ENCODE assay signal across 9 mouse cellular contexts in the genomic region with DNA sequence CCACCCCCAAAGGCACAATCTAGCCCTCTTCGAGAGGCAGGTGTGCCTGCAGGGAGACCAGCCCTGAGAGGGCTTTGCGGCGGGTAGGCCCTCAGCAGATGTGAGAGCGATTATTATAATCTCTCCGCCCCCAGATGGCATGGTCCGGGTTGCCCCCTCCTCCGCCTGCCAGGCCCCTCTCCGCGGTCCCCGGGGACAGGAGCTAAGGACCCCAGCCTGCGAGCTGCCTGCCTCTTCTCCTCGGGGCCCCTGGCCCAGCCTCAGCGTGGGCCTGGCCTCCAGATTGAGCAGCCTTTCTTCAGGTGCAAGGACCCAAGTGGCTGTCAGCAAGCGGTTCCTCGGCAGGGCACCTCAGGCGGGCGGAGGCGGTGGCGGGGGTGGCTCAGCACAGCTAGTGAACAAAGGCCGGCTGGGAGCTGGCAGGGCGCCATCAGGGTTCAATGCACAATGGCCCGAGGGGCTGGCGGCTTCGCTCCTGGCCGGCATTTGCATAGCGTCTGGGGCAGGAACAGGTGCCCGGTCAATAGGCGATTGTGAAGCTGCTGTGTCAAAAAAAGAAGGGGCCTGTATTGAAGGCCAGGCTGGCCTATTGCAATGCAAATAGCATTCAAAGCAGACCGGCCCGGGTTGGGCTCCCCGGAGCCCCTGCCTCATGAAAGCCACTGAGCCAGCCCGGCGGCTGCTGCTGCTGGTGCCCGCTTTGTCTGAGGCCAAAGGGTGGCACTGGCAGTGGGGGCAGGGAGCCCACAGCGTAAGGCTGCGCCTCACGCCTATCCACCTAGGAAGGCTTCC.
DNase-seq lines count a peak whose midpoint lies in the region; ATAC-seq and TF ChIP-seq lines count a peak whose summit lies in the region.
"Had no signal": no experiment of that assay in that cellular context is flagged by ENCODE, and none has a peak within 500 bp of the region (broad histone marks: within the 10 kb centered on the region; RNA-seq: fewer than 3 reads in every experiment).

No protein-coding gene starts in this region.

- peak overlapping the region; percentile 31 for H3K4me3 ChIP-seq in heart, embryonic 11.5 days (ENCODE audit: low read depth, low read length)
- H3K4me3 ChIP-seq in kidney, embryonic 16.5 days (ENCODE audit: low read length), result peak overlapping the region; percentile 10; the same call in 1 of the 2 replicates
- H3K4me3 ChIP-seq in limb, embryonic 14.5 days (replicated peaks; ENCODE audit: low read length), result no peak overlapping the region; the same call in 1 of the 2 replicates
- H3K4me3 ChIP-seq in midbrain, postnatal 0 days (ENCODE audit: low read depth, low read length), result no peak overlapping the region
- peak overlapping the region; percentile 12; the same call in 1 of the 2 replicates for H3K4me3 ChIP-seq in stomach, embryonic 16.5 days (replicated peaks; ENCODE audit: low read length)
- H3K4me3 ChIP-seq: megakaryocyte, embryonic 14.5 days had no signal

- no peaks in the 10 kb centered on the region for H3K9me3 ChIP-seq in heart, embryonic 11.5 days (replicated peaks; ENCODE audit: control insufficient read depth, low read length)
- no peaks in the 10 kb centered on the region for H3K9me3 ChIP-seq in kidney, embryonic 16.5 days (ENCODE audit: low read length)
- no peaks in the 10 kb centered on the region for H3K9me3 ChIP-seq in limb, embryonic 14.5 days (ENCODE audit: control insufficient read depth, low read length)
- no peaks in the 10 kb centered on the region for H3K9me3 ChIP-seq in midbrain, postnatal 0 days (ENCODE audit: low read length)
- H3K9me3 ChIP-seq in stomach, embryonic 16.5 days (replicated peaks; ENCODE audit: control insufficient read depth, low read length), result no peaks in the 10 kb centered on the region
- H3K9me3 ChIP-seq: megakaryocyte, embryonic 14.5 days had no signal

- no peaks in the 10 kb centered on the region for H3K36me3 ChIP-seq in heart, embryonic 11.5 days (ENCODE audit: control insufficient read depth, insufficient read depth, low read length)
- no peaks in the 10 kb centered on the region for H3K36me3 ChIP-seq in kidney, embryonic 16.5 days (ENCODE audit: insufficient read depth, low read length)
- H3K36me3 ChIP-seq in limb, embryonic 14.5 days (ENCODE audit: control insufficient read depth, insufficient read depth, low read length), result no peaks in the 10 kb centered on the region
- no peaks in the 10 kb centered on the region for H3K36me3 ChIP-seq in midbrain, postnatal 0 days (ENCODE audit: insufficient read depth, low read length)
- no peaks in the 10 kb centered on the region for H3K36me3 ChIP-seq in stomach, embryonic 16.5 days (ENCODE audit: control insufficient read depth, insufficient read depth, low read length)

- no peak for TF ChIP-seq POLR2A in limb, embryonic 14.5 days (IDR thresholded peaks at IDR 0.05; ENCODE audit: borderline replicate concordance, extremely low read depth, insufficient read depth, insufficient read length)

- peak overlapping the region; percentile 76 for H3K4me2 ChIP-seq in heart, embryonic 11.5 days
- peak overlapping the region; percentile 47 for H3K4me2 ChIP-seq in kidney, embryonic 16.5 days (replicated peaks; ENCODE audit: low read depth, low read length)
- H3K4me2 ChIP-seq in limb, embryonic 14.5 days (replicated peaks; ENCODE audit: low read depth, low read length, severe bottlenecking), result peak overlapping the region; percentile 37
- H3K4me2 ChIP-seq in midbrain, postnatal 0 days (ENCODE audit: low read depth, low read length, poor library complexity, severe bottlenecking), result peak overlapping the region; percentile 26; the same call in 1 of the 2 replicates
- peak overlapping the region; percentile 44 for H3K4me2 ChIP-seq in stomach, embryonic 16.5 days (ENCODE audit: low read depth, low read length)

- WGBS in heart, embryonic 11.5 days (ENCODE audit: insufficient replicate concordance), result 7% methylated on average over 37 of the region's 37 CpGs
- WGBS in kidney, embryonic 16.5 days, result 6% methylated on average over 37 of the region's 37 CpGs
- WGBS in limb, embryonic 14.5 days, result 13% methylated on average over 31 of the region's 37 CpGs
- WGBS in midbrain, postnatal 0 days, result 6% methylated on average over 36 of the region's 37 CpGs
- 19% methylated on average over 36 of the region's 37 CpGs for WGBS in stomach, embryonic 16.5 days

- peak overlapping the region; percentile 79 for H3K9ac ChIP-seq in heart, embryonic 11.5 days (ENCODE audit: low read depth, low read length)
- H3K9ac ChIP-seq in kidney, embryonic 16.5 days (replicated peaks; ENCODE audit: low read length), result peak overlapping the region; percentile 63
- peak overlapping the region; percentile 34; the same call in 1 of the 2 replicates for H3K9ac ChIP-seq in limb, embryonic 14.5 days (ENCODE audit: low read depth, low read length, severe bottlenecking)
- peak overlapping the region; percentile 48 for H3K9ac ChIP-seq in midbrain, postnatal 0 days (replicated peaks; ENCODE audit: low read length, poor library complexity, severe bottlenecking)
- peak overlapping the region; percentile 63 for H3K9ac ChIP-seq in stomach, embryonic 16.5 days (ENCODE audit: low read length)

- H3K27ac ChIP-seq in heart, embryonic 11.5 days (ENCODE audit: low read depth, low read length), result no peak overlapping the region
- peak overlapping the region; percentile 85 for H3K27ac ChIP-seq in kidney, embryonic 16.5 days (ENCODE audit: low read length)
- no peak overlapping the region for H3K27ac ChIP-seq in limb, embryonic 14.5 days (replicated peaks; ENCODE audit: low read depth, low read length)
- H3K27ac ChIP-seq in midbrain, postnatal 0 days (ENCODE audit: low read depth, low read length), result peak overlapping the region; percentile 43
- peak overlapping the region; percentile 76 for H3K27ac ChIP-seq in stomach, embryonic 16.5 days (ENCODE audit: low read length)

- no peak for ATAC-seq in CD4-positive, CD25-positive, alpha-beta regulatory T cell, adult 4 months
- peak; percentile 32; the same call in 1 of the 2 replicates for ATAC-seq in heart, embryonic 11.5 days (replicated peaks; ENCODE audit: insufficient number of reproducible peaks, low FRiP score, low TSS enrichment)
- peak; percentile 92 for ATAC-seq in kidney, embryonic 16.5 days (ENCODE audit: low FRiP score, low TSS enrichment)
- ATAC-seq in limb, embryonic 14.5 days (ENCODE audit: low FRiP score, low read depth), result peak; percentile 80
- peak; percentile 88 for ATAC-seq in midbrain, postnatal 0 days (ENCODE audit: low FRiP score)
- peak; percentile 87 for ATAC-seq in stomach, embryonic 16.5 days (ENCODE audit: insufficient read depth, low FRiP score)

- peaks cover 8% of the 10 kb centered on the region for H3K27me3 ChIP-seq in heart, embryonic 11.5 days (ENCODE audit: control insufficient read depth, insufficient read depth, low read length)
- no peaks in the 10 kb centered on the region for H3K27me3 ChIP-seq in kidney, embryonic 16.5 days (ENCODE audit: insufficient read depth, low read length)
- no peaks in the 10 kb centered on the region for H3K27me3 ChIP-seq in limb, embryonic 14.5 days (ENCODE audit: control insufficient read depth, insufficient read depth, low read length)
- no peaks in the 10 kb centered on the region for H3K27me3 ChIP-seq in midbrain, postnatal 0 days (ENCODE audit: insufficient read depth, low read length)
- no peaks in the 10 kb centered on the region for H3K27me3 ChIP-seq in stomach, embryonic 16.5 days (ENCODE audit: control insufficient read depth, insufficient read depth, low read length)

- 0 out of 2 replicates have a peak, but pooled peaks have one; percentile 1 for TF ChIP-seq CTCF in midbrain, postnatal 0 days (IDR thresholded peaks at IDR 0.05)

- peak; percentile 53 for DNase-seq in CD4-positive, CD25-positive, alpha-beta regulatory T cell, adult 2 months (ENCODE audit: low read depth, low spot score)
- DNase-seq in embryo, embryonic 9.5 days (ENCODE audit: extremely low spot score), result peak; percentile 80
- DNase-seq in limb, embryonic 14.5 days (ENCODE audit: low spot score), result peak; percentile 54
- DNase-seq in midbrain, postnatal 0 days (ENCODE audit: low spot score), result peak; percentile 90

- peaks cover 16% of the 10 kb centered on the region for H3K4me1 ChIP-seq in heart, embryonic 11.5 days (ENCODE audit: control insufficient read depth, insufficient read depth, low read length)
- H3K4me1 ChIP-seq in kidney, embryonic 16.5 days (ENCODE audit: insufficient read depth, low read length), result peaks cover 20% of the 10 kb centered on the region
- peaks cover 36% of the 10 kb centered on the region for H3K4me1 ChIP-seq in limb, embryonic 14.5 days (ENCODE audit: control insufficient read depth, insufficient read depth, low read length)
- peaks cover 12% of the 10 kb centered on the region for H3K4me1 ChIP-seq in midbrain, postnatal 0 days (ENCODE audit: insufficient read depth, low read length)
- H3K4me1 ChIP-seq in stomach, embryonic 16.5 days (ENCODE audit: control insufficient read depth, insufficient read depth, low read length), result peaks cover 12% of the 10 kb centered on the region
- H3K4me1 ChIP-seq: megakaryocyte, embryonic 14.5 days had no signal

Comparison
In these comparisons a context has a peak if more than half of its experiments do, and no peak if none do; other contexts are left out.
1. H3K27ac ChIP-seq: peak in kidney, embryonic 16.5 days (single experiment), midbrain, postnatal 0 days (single experiment) and stomach, embryonic 16.5 days (single experiment); none in heart, embryonic 11.5 days (single experiment) and limb, embryonic 14.5 days (single experiment).
2. H3K4me2 ChIP-seq: peak in every context shown above with its lines; median percentile 76 in heart, embryonic 11.5 days; 47 in kidney, embryonic 16.5 days; 44 in stomach, embryonic 16.5 days; 37 in limb, embryonic 14.5 days; 26 in midbrain, postnatal 0 days.
3. H3K4me3 ChIP-seq: peak in heart, embryonic 11.5 days (single experiment), kidney, embryonic 16.5 days (single experiment) and stomach, embryonic 16.5 days (single experiment); none in limb, embryonic 14.5 days (single experiment) and midbrain, postnatal 0 days (single experiment).
4. Peak in every context shown above with its lines, with median percentiles within 50 percentile points of each other: DNase-seq and H3K9ac ChIP-seq.